Mouse (Mus musculus) gastrocnemius, postnatal 36 days (tissue): Measurements from ENCODE around the gene 0610040J01Rik. TPM values are rescaled to one million over a fixed set of nuclear protein-coding genes. Genes with fewer than 3 reads are reported as not detected.
"Not testable (repeated sequence)": the region's sequence is repeated elsewhere in the genome, so short reads cannot be mapped to it uniquely, and the experiment has no call there.

ENCODE experiments used
- DNase-seq, 2 experiments: peaks; one replicate each; pipeline ENCODE4 v3.0.0; 2022
- intact Hi-C: fragments of 180-260 bp; cut with DNase I; formaldehyde crosslinking; loops from one replicate; pipeline ENCODE4 v1.15.1; 2025
- total RNA-seq, 2 experiments: library from RNA; stranded (reverse); gene quantifications; 2 replicates each; pipeline ENCODE4 v1.2.3; 2021

Gene 0610040J01Rik
- total RNA-seq, 2 experiments from 2014 or later: 3.9 to 9.5 TPM

GRCm38 (mm10) chr5:63891912-63892311, 79.7 kb downstream of the 0610040J01Rik start:
- DNase-seq: no peak
- intact Hi-C loops: no loop called here

- intact Hi-C loops: not testable (repeated sequence)
These were observed 85.0 kb downstream of the 0610040J01Rik start for GRCm38 (mm10) chr5:63897001-63897819.

DNA sequence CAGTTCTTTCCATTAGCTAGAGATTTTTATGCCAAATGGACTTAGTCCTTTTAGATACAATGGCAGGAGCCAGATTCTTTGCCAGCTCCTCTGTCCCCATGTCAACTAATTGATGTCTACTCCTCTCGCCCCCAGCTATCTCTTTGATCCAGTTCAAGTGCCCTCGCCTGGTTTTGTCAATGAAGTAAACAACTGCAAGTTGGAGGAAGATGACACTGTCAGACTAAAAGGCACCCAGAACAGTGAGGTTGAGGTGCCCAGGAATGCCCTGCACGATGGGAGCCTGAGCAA, 85.6 kb downstream of the 0610040J01Rik start:
- DNase-seq: no peak
- intact Hi-C loops: no loop called here

More at GRCm38 (mm10) chr5:63897001-63897819, 85.0 kb downstream of the 0610040J01Rik start:
- not testable (repeated sequence) for DNase-seq

DNA sequence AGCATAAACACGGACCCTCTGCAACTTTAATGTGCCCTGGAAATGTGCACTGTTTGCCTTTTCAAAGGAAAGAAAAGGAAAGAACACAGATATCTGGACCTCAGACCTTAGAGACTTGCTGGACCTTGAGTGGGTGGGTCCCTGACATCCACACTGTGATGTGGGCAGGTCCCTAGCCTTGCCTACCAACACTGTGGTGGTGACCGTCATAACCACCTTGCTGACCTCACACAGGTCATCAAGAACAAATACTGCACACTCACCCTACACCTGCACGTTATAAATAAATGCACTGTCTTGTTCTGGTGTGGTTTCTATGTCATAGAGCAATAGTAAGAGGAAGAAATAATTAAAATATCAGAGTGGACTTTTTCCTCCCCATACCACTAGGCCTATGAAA, 91.2 kb downstream of the 0610040J01Rik start:
- DNase-seq: no peak
- intact Hi-C loops: no loop called here

DNA sequence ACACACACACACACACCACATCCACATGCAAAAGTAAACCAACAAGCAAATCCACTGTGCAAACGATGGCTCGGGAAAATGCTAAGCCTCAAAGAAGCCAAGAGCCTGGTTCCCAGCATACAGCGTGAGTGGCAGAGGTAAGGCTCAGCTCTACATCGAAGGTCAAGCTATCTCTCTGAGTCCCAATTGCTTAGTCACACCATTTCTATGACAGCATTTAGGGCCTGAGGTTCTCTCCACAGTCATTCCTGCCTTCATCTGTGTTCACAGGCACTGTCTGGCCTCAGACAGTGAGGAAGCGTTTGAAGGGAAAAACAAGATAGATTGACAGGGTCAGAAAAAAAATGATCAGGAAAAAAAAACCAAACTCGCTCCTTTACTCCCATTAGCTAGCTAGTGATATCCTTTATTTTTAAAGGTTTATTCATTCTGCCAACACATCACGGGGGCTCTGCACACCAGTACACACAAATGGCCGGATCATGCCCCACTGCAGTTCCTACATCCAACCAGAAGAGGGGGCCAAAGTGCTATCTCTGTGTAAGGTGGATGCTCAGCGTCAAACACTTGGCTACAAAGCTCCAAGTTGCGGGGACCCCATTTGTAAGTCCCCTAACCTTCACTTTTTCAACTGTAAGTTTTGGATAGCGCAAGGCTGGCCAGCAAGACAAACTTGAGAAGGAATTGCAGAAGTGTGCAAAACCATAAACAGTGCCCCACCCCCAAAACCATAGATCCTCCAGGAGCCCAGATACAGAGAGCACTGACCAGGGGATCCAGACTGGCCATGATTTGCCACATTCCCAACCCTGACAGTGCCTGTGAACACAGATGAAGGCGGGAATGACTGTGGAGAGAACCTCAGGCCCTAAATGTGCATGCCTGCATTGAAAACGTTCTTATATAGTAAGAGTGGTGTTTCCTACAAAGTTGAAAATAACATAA, 94.3 kb downstream of the 0610040J01Rik start:
- peak; percentile 69 to 70 for DNase-seq
- intact Hi-C loops: loop anchor here (1.0 to 5.0 kb wide), 3 partner anchors 51 to 371 kb away; no protein-coding TSS in a partner anchor

DNA sequence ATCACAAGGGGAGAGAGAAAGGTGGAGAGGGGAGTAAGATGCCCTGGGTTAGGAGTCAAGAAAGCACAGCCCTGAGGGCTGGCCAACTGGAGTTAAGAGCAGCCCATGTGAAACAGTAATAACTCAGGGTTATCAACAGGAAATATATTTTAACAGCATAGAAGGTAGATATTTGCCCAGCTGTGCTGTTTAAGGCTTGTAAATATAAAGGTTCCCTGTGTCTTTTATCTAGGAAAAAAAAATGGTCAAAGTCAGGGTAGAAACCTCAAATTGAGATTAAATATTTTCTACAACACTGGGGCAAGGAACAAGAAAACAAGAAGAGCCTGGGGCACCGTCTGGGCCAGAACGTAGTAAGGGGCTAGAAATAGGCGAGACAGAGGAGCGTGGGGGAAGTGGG, 95.3 kb downstream of the 0610040J01Rik start:
- intact Hi-C loops: loop anchor here (5.0 kb wide), 2 partner anchors 50 to 370 kb away; no protein-coding TSS in a partner anchor
- no peak for DNase-seq

GRCm38 (mm10) chr5:63910171-63910960, 98.2 kb downstream of the 0610040J01Rik start:
- intact Hi-C loops: no loop called here
- DNase-seq: no peak

DNA sequence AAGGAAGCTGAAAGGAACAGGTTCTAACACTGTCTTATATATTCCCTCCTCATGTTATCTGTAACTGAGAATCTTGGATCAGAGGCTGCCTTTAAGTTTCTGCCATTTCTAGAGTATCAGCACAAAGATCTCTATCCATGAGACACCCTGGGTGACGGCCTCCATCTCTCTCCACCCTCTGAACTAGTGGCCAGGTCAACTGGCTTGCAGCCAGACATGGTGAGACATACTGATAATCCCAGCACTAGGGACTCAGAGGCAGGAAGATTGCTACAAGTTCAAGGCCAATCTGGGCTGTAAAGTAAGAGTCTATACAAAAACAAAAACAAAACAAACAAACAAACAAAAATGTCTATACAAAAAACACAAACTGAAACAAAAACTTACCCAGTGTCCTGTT, 102.7 kb downstream of the 0610040J01Rik start:
- intact Hi-C loops: no loop called here
- DNase-seq: no peak

GRCm38 (mm10) chr5:63916457-63917139, 104.4 kb downstream of the 0610040J01Rik start:
- intact Hi-C loops: no loop called here
- no peak for DNase-seq

- DNase-seq: no peak
- intact Hi-C loops: no loop called here
These were observed 106.0 kb downstream of the 0610040J01Rik start for GRCm38 (mm10) chr5:63918201-63918600.

- intact Hi-C loops: no loop called here
- no peak for DNase-seq
These were observed 111.3 kb downstream of the 0610040J01Rik start for GRCm38 (mm10) chr5:63923305-63924025.

DNA sequence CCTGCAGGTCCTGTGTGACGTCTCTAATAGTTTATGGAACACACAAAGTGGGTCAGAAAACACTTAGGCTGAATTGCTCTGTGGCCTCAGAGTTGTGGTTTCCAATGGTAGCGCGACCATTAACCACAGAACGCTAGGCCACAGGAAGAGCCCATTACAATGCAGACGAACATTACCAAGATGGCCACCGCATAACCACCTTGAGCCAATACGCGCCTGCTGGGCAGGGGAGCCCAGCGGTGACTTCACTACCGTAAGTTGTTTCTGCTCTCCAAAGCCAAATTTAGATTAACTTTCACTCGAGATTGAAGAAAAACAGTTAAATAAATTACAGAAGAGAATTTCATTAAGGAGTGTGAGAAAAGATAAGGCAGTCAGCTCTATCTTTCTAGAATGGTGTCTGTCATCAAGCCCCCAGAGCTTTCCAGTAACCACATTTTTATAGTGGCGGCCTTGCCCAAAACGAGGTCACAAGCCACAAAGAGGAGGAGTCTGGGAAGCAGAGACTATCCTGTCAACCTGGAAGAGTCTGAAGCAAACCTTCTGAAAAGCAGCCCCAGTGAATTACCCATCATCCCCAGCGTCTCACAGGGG, 113.0 kb downstream of the 0610040J01Rik start:
- intact Hi-C loops: no loop called here
- DNase-seq: no peak

DNA sequence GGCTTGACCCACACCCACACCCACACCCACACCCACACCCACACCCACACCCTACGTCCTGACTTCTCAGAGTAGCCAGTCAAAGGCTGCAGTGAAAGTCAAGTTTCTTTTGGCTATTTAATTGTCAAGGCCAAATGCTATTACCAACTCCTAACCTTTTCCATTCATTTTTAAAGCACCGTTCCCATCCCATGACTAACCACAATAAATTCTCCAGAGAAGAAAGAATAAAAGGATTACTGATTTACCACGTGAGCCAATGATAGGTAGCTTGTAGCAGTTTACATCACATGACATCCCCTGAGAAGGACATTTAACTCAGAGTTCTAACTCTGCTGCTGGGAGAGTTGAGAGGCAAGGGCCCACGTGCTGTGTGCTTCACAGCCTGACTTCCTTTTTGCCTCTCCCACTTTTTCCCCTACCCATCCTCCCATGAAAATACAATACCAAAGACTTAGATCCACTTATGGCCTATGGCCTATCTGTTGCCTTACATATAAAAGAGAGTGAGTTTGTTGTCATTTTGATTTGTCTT, 118.7 kb downstream of the 0610040J01Rik start:
- no peak for DNase-seq
- intact Hi-C loops: no loop called here

- DNase-seq: no peak
- intact Hi-C loops: no loop called here
These were observed 120.7 kb downstream of the 0610040J01Rik start for GRCm38 (mm10) chr5:63932829-63933228.

GRCm38 (mm10) chr5:63935581-63935980, 123.4 kb downstream of the 0610040J01Rik start:
- intact Hi-C loops: no loop called here
- DNase-seq: no peak

DNA sequence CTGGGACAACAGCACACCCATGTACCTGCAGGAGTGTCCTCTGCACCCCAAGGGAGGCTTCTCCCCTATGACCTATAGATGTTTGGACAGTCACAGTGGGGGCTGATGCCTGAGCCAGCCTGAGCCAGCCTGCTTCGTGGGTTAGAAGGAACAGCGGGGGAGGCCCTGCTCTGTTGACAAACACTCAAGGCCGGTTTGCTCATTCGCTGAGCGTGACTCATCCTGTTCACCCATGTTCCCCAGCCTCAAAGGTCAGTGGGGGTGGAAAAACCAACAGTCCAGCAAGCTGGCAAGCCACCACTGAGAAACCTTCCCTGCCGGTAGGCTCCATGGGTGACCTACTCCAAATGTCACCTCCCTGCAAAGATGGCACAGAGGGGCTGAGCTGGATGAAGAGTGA, 124.6 kb downstream of the 0610040J01Rik start:
- intact Hi-C loops: no loop called here

DNA sequence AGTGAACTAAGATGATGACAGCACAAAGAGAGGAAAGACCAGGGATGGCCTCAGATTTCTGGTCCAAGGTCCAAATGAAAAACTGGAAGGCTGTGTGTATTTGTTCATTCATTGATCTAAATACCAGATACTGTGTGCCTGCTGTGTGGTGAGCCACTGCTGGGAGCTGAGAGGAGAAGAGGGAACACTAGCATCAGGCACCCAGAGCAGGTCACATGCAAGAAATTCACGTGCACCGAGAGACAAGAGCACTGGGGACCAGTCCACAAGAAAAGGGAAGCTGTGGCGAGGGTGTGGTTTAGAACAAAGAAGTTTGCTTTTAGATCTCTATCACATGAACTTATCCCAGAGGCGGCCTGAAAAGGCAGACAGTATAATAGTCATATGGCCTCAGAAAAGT, 126.4 kb downstream of the 0610040J01Rik start:
- intact Hi-C loops: no loop called here

More for the DNA sequence above, 124.6 kb downstream of the 0610040J01Rik start:
- no peak for DNase-seq

GRCm38 (mm10) chr5:63941891-63942290, 129.7 kb downstream of the 0610040J01Rik start:
- intact Hi-C loops: no loop called here
- no peak for DNase-seq

More for the DNA sequence above, 126.4 kb downstream of the 0610040J01Rik start:
- DNase-seq: no peak

DNA sequence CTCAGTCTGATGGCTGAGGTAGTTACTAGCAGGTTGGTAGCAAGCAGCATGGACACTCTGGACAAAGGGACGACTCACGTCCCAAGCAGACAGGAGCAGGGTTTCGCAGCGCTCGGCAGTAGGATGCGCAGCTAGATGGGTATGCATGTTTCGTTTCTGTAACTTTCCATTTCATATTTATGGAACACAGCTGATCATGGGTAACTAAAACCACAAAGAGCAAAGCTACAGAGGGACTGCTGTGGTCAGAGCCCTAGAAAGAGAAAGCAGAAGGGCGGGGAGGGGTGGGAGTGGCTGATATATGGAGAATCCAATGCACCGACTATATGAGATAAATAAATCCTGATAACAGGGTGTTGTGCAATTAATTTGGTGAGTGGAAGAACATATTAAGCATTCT, 131.1 kb downstream of the 0610040J01Rik start:
- intact Hi-C loops: no loop called here
- no peak for DNase-seq
